Mouse (Mus musculus): ENCODE measurements around the gene St8sia1.

DNA sequence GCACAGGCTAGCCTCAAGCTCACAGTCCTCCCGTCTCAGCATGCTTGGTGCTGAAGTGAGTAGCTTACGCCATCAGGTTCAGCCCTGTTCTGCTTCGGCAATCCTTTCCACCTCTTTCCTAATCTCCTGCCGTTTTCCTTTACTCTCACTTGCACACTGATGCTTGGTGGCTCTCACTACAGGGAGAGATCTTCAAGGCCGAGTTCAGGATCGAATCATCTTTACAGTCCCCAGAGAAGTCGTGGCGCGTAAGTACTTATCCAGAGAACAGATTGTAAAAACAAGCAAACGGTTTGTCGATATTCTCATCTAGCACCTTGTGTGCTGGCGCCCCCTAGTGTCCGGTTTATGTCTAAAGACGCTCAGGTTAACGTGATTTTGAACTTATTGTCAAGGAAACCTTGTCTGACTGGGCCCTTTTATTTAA, 149.7 kb downstream of the St8sia1 start:
- peak; percentile 37; the same call in 1 of the 2 replicates for TF ChIP-seq CTCF (IDR thresholded peaks at IDR 0.05; ENCODE audit: extremely low read depth, insufficient read depth, insufficient read length, insufficient replicate concordance)
- no peak for TF ChIP-seq POLR2A (IDR thresholded peaks at IDR 0.05; ENCODE audit: low read depth, low read length)

Measured in spleen, adult 2 months (tissue).